ENCODE assay signal across 16 mouse cellular contexts in genomic region chr2:77981826-77982225, GRCm38 (mm10).
DNase-seq lines count a peak whose midpoint lies in the region.
"Had no signal": no experiment of that assay in that cellular context is flagged by ENCODE, and none has a peak within 500 bp of the region (broad histone marks: within the 10 kb centered on the region; RNA-seq: fewer than 3 reads in every experiment).

No protein-coding gene starts in this region.

- peak; percentile 81 for DNase-seq in 3T3-L1 (ENCODE audit: low read depth, low spot score)
- peak; percentile 77 for DNase-seq in adipocyte (ENCODE audit: low spot score)
- no peak for DNase-seq in kidney, postnatal 36 days
- no peak for DNase-seq in layer of hippocampus, adult 9-10 months (ENCODE audit: low spot score)
- DNase-seq: adrenal gland, adult 2 months; adrenal gland, adult 8-10 months; adrenal gland, postnatal 10 days; adrenal gland, postnatal 14 days; adrenal gland, postnatal 25 days; adrenal gland, postnatal 36 days; B cell, adult 2 months; cerebellum, adult 11 months; cerebellum, adult 11-12 months; cerebellum, adult 18-20 months; cerebellum, adult 2 months; cerebellum, adult 8-10 months had no signal

Comparison
In these comparisons a context has a peak if more than half of its experiments do, and no peak if none do; other contexts are left out.
1. DNase-seq: peak in 3T3-L1 (single experiment) and adipocyte (single experiment); none in kidney, postnatal 36 days (0 of 2) and layer of hippocampus, adult 9-10 months (single experiment).